Mouse (Mus musculus): ENCODE data around the gene Axin2. TPM values are rescaled to one million over a fixed set of nuclear protein-coding genes. Genes with fewer than 3 reads are reported as not detected.

Axin2 gene
- total RNA-seq, 2 experiments from 2014 or later: 30.4 to 41.8 TPM

DNA sequence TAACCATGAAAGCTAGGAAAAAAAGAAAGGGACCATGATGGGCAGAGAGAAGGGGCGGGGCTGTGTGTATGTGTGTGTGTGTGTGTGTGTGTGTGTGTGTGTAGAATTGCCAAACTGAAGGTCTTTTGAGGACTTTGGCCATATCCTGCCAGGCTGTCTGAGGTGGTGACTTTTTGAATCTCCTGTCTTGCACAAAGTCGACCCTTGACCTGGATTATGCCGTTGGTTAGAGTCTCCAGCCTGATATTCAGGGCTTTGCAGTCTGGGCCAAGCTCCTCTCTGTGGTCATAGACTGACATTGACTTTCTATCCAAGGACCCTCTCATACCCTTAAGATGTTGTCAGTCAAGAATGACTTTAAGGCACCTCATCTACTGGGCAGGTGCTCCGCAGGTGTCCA lies 35.8 kb downstream of the Axin2 start:
- intact Hi-C loops (cut with DNase I): no loop called here
- DNase-seq (ENCODE audit: low spot score in 2 of 2): no peak

DNA sequence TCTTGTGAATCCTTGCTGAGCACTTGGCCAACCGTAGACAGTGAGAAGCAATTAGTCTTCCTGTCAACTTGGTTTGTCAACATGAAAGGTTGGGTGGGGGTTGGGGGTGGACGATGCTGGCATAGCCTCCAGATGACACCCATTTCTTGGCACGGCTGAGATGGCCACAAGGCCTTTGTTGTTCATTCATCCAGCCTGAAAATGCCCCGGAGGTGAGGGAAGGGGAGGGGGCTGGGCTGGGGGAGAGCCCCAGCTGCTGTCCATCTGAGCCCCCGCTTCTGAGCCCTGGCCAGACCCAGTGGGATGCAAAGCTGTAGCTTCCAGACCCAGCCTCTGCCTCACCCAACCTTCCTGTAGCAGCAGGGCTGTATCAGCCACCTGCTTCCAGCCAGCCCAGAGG lies 38.2 kb downstream of the Axin2 start:
- intact Hi-C loops (cut with DNase I): no loop called here

DNA sequence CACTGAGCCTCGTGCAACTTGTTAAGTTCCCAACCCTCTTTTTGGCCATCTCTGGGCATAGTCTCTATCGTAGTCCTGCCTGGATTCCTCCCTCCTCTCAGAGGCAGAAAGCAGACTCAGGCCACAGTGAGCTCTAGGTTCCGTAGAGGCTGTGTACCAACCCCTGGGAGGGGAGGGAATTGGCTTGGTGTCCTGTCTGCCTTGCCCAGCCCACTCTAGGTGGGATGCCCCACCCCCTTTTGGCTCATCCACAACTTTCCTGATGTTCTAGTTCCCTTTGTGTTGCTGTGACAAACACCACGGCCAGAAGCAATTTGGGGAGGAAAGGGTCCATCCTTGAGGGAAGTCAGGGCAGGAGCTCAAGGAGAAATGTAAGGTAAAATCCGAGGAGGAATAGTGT lies 39.0 kb downstream of the Axin2 start:
- DNase-seq (ENCODE audit: low spot score in 2 of 2): no peak
- intact Hi-C loops (cut with DNase I): no loop called here

More for the DNA sequence above, 38.2 kb downstream of the Axin2 start:
- DNase-seq (ENCODE audit: low spot score in 2 of 2): no peak

GRCm38 (mm10) chr11:108961651-108962065 lies 41.5 kb downstream of the Axin2 start:
- DNase-seq (ENCODE audit: low spot score in 2 of 2): no peak
- intact Hi-C loops (cut with DNase I): no loop called here

GRCm38 (mm10) chr11:108963476-108964232 lies 43.5 kb downstream of the Axin2 start:
- intact Hi-C loops (cut with DNase I): no loop called here
- no peak for DNase-seq (ENCODE audit: low spot score in 2 of 2)

DNA sequence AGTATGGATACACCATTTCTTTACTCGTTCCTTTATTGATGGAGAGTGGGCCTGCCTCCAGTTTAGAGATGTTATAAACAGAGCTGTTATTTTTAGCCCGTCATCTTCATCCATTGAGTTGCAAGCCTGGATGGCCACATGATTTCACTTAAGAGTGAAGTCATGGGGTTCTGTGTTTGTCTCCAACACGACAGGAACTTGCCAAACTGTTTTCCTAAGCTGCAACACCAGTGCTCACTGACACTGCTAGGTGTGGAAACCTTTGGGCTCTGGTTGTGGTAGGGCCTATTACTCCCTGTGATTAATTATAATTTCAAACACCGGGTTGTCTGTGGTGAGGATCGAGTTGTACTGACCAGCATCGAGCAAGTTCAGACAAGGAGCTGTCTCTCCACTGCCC lies 45.6 kb downstream of the Axin2 start:
- DNase-seq (ENCODE audit: low spot score in 2 of 2): no peak
- intact Hi-C loops (cut with DNase I): no loop called here

DNA sequence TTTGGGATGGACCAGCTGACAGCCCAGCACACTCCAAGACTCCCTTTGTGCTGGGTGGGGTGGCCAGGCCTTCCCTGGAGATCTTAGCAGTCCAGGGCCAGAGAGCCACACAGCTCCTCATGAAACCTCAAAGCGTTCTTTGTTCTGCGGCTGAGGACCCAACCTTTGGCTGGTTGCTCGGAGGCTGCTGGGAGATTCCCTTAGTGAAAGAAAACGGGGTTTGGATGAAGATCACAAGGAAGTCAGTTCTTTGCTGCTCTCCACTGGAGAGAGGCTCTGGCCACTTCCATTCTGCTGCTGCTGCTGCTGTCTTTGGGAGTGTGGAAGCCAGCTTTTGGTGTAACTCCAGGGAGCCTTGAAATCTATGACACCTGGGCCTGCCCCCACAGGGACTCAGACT lies 53.3 kb downstream of the Axin2 start:
- intact Hi-C loops (cut with DNase I): no loop called here
- peak in 1 of 2 experiments; percentile 30 for DNase-seq (ENCODE audit: low spot score in 2 of 2)

DNA sequence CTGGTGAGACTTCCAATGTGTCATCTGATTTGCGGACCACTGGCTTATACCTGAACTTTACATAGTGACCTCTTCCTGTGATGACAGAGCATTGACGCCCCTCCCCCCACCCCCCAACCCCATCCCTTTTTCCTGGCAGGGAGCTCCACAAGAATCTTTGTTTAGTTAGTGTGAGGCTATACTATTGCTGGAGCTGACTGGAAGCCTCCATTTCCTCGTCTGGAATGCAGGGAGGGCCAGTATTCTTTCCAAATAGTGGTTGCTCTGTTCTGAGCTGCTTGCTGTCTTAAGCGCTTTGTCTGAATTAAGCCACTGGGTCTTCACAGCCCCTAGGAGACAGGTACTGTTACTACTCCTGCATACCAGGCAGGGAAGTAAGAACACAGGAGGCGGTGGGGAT lies 53.7 kb downstream of the Axin2 start:
- no peak for DNase-seq (ENCODE audit: low spot score in 2 of 2)

DNA sequence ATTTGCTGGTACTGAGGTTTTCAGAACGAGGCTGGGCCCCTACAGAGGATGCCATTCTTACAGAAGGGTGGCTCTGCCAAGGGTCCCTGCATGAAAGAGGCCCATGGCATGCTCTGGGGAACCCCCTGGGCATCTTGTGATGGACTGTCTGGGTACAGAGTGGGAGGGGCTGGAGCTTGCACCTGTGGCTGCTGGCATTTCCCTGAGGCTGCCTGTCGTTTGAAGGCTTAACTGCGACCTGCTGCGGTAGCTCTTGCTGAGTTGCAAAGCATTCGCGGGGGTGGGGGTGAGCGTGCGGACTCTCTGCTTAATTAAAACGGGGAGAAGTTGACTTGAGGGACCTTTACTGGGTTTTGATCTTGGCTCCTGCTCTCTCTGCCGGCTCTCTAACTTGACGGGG lies 55.4 kb downstream of the Axin2 start:
- intact Hi-C loops (cut with DNase I): no loop called here
- no peak for DNase-seq (ENCODE audit: low spot score in 2 of 2)

More for the DNA sequence above, 53.7 kb downstream of the Axin2 start:
- intact Hi-C loops (cut with DNase I): no loop called here

DNA sequence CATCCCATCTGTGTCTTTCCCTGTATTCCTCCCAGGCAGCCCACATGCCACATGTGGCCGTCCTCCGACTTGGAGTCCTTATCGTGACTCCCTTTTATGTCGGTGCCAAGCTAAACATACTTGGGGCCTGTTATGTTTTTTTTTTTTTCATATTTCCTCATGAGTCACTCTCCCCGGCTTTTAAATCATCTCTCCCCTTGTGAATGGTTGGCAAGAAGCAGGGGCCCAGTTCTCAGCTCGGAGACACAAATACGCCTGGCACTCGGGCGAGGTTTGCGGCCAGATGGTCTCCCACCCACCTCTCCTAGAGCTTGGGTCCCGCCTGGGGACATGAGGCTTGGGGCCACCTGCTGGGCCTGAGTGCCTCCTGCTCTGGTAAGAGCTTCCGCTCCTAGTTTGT lies 60.4 kb downstream of the Axin2 start:
- intact Hi-C loops (cut with DNase I): no loop called here

GRCm38 (mm10) chr11:108981012-108981411 lies 60.9 kb downstream of the Axin2 start:
- DNase-seq (ENCODE audit: low spot score in 2 of 2): no peak
- intact Hi-C loops (cut with DNase I): no loop called here

More for the DNA sequence above, 60.4 kb downstream of the Axin2 start:
- DNase-seq (ENCODE audit: low spot score in 2 of 2): peak; percentile 68 to 78

DNA sequence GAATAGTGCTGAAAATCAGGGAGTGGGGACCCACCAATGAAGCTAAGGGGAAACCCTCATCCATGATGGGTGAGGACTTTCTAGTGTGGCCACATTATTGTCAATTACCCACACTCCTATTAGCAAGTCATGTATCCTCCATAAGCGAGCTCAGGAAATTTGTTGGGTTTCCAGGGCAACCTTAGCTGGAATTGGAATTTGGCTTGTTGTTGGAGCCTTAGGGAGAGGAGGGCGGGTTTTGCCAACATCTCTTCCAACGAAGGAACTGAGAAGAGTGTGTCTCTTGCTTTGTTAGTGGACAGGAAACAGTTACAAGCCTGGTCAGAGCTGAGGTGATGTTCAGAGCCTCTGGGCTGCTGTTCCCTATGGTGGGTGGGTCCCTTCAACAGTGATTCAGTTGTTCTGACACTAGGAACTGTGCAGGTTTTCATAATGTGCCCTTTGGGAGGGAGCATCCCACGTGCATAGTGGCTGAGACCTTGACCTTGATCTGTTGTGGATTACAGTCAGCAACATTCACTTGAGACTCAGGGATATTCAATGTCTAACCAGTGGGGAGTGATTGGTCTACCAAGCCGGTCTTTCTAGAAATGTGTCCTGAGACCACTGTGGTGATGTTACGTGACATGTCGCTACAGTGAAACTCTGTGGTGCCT lies 63.4 kb downstream of the Axin2 start:
- peak in 1 of 2 experiments; percentile 44 for DNase-seq (ENCODE audit: low spot score in 2 of 2)
- intact Hi-C loops (cut with DNase I): no loop called here

DNA sequence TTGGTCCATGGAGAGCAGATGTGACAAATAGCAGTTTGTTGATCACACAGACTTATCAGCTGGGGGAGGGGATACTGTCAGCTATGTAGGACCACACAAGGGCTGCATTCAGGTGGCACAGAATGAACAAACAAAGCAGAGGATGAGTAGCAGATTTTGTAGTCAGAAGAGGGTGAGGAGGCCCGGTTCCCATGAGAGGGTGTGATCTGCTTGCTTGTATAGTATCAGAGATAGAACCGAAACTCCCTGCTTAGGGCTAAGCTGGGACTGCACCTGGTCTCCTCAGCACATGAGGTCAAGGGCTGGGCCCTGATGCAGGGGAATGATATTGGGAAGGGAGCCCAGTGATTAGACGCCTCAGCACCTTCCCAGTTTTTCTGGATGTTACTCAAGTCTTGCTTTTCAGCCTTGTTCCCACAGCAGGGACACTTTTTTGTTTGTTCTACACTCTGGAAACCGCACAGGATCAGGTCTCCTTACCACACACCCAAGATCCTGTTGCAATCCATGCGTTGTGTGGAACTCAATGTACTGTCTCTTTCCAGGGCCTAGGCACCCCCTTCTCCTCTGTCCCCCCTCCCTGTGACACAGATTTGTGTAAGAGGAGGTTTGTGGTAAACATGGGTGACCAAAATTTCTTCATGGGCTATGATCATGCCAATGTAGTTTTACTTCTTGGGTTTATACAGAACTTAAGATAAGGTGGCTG lies 64.7 kb downstream of the Axin2 start:
- intact Hi-C loops (cut with DNase I): no loop called here
- no peak for DNase-seq (ENCODE audit: low spot score in 2 of 2)

- intact Hi-C loops (cut with DNase I): no loop called here
- no peak for DNase-seq (ENCODE audit: low spot score in 2 of 2)
Measured at GRCm38 (mm10) chr11:108985836-108986235, 65.7 kb downstream of the Axin2 start.

GRCm38 (mm10) chr11:108987226-108987625 lies 67.1 kb downstream of the Axin2 start:
- no peak for DNase-seq (ENCODE audit: low spot score in 2 of 2)

DNA sequence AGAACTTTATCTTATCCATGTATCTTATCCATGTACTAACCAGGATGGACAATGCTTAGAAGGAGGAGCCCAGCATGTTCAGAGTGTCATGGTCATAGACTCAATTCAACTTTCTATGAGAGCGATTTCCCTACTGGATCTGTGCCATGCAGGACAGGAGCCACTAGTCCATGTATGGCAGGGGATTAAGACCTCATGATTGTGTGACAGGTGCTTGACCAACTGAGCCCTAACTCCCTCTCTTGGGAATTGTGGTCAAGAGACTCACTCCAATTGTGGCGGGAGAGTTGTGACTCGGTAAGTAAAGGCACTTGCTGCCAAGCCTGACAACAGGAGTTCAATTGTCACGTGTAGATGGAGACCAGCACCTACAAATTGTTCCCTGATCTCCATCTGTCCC lies 67.6 kb downstream of the Axin2 start:
- intact Hi-C loops (cut with DNase I): no loop called here

More at GRCm38 (mm10) chr11:108987226-108987625, 67.1 kb downstream of the Axin2 start:
- intact Hi-C loops (cut with DNase I): no loop called here

DNA sequence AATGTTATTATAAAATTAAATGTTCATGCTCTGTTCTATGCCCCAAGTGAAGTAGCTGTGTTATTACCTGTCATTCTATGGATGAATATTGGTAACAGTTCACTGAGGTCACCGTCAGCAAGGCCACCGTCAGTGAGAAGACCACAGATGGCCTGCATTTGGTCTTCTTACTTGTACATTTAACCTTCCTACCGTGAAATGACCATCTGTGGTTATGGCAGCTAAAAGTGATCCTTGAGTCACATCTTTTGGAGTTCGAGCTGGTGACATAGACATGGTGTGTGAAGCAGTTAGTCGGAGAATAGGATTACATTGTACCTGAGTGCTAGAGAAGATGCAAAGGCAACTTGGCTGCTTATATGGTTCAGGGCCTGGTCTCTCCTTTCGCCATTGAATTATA lies 68.1 kb downstream of the Axin2 start:
- intact Hi-C loops (cut with DNase I): no loop called here
- DNase-seq (ENCODE audit: low spot score in 2 of 2): no peak

More for the DNA sequence above, 67.6 kb downstream of the Axin2 start:
- no peak for DNase-seq (ENCODE audit: low spot score in 2 of 2)

- no peak for DNase-seq (ENCODE audit: low spot score in 2 of 2)
- intact Hi-C loops (cut with DNase I): no loop called here
Measured at GRCm38 (mm10) chr11:108989940-108990339, 69.8 kb downstream of the Axin2 start.

GRCm38 (mm10) chr11:108993414-108993813 lies 73.3 kb downstream of the Axin2 start:
- intact Hi-C loops (cut with DNase I): no loop called here

More at GRCm38 (mm10) chr11:108993414-108993813, 73.3 kb downstream of the Axin2 start:
- DNase-seq (ENCODE audit: low spot score in 2 of 2): no peak
